Mouse (Mus musculus): Measurements from ENCODE around the gene Tns1.

- TF ChIP-seq CTCF (IDR thresholded peaks at IDR 0.05; ENCODE audit: control insufficient read depth, insufficient read depth, low read length) (no peak), POLR2A (IDR thresholded peaks at IDR 0.05; ENCODE audit: borderline replicate concordance, control insufficient read depth, low read depth, low read length) (no peak)
Observed at GRCm38 (mm10) chr1:73987705-73988201, 136.5 kb downstream of the Tns1 start.

Measured in bone marrow, adult 2 months (tissue).